Mouse (Mus musculus) cerebellum, adult 9-10 months (tissue): ENCODE results near the gene Fgd3.
A peak's percentile ranks its signal among the peaks of the same experiment; 100 is the strongest.

ENCODE experiments used
- DNase-seq: peaks from one replicate; pipeline ENCODE4 v3.0.0; 2022

Fgd3 gene

GRCm38 (mm10) chr13:49247740-49248466 is 72.2 kb downstream of the Fgd3 start:
- DNase-seq: no peak

GRCm38 (mm10) chr13:49247232-49247739 is 72.8 kb downstream of the Fgd3 start:
- no peak for DNase-seq

GRCm38 (mm10) chr13:49246626-49247025 is 73.5 kb downstream of the Fgd3 start:
- no peak for DNase-seq

GRCm38 (mm10) chr13:49246011-49246410 is 74.1 kb downstream of the Fgd3 start:
- DNase-seq: no peak

- no peak for DNase-seq
Observed at GRCm38 (mm10) chr13:49245251-49245650, 74.9 kb downstream of the Fgd3 start.

GRCm38 (mm10) chr13:49243492-49243891 is 76.6 kb downstream of the Fgd3 start:
- no peak for DNase-seq

- DNase-seq: no peak
Observed at GRCm38 (mm10) chr13:49242321-49243065, 77.6 kb downstream of the Fgd3 start.

GRCm38 (mm10) chr13:49238737-49239136 is 81.4 kb downstream of the Fgd3 start:
- no peak for DNase-seq

GRCm38 (mm10) chr13:49237617-49238016 is 82.5 kb downstream of the Fgd3 start:
- DNase-seq: no peak

GRCm38 (mm10) chr13:49234711-49235110 is 85.4 kb downstream of the Fgd3 start:
- no peak for DNase-seq

- no peak for DNase-seq
Observed at GRCm38 (mm10) chr13:49233792-49234572, 86.1 kb downstream of the Fgd3 start.

GRCm38 (mm10) chr13:49225633-49226032 is 94.5 kb downstream of the Fgd3 start:
- DNase-seq: no peak

- no peak for DNase-seq
Observed at GRCm38 (mm10) chr13:49225159-49225558, 95.0 kb downstream of the Fgd3 start.

GRCm38 (mm10) chr13:49224729-49225128 is 95.4 kb downstream of the Fgd3 start:
- DNase-seq: no peak

GRCm38 (mm10) chr13:49224314-49224713 is 95.8 kb downstream of the Fgd3 start:
- no peak for DNase-seq

GRCm38 (mm10) chr13:49220912-49221311 is 99.2 kb downstream of the Fgd3 start:
- DNase-seq: no peak

GRCm38 (mm10) chr13:49219367-49219766 is 100.7 kb downstream of the Fgd3 start:
- DNase-seq: no peak

- no peak for DNase-seq
Observed at GRCm38 (mm10) chr13:49218651-49219050, 101.5 kb downstream of the Fgd3 start.

GRCm38 (mm10) chr13:49216808-49217561 is 103.1 kb downstream of the Fgd3 start:
- DNase-seq: no peak

- DNase-seq: no peak
Observed at GRCm38 (mm10) chr13:49216220-49216552, 103.9 kb downstream of the Fgd3 start.

GRCm38 (mm10) chr13:49215504-49216219 is 104.4 kb downstream of the Fgd3 start, which contains the start of gene Card19:
Gene Card19, minus strand, starts transcription at chr13:49216037.
- DNase-seq: peak; percentile 92

- peak; percentile 61 for DNase-seq
Observed at GRCm38 (mm10) chr13:49215128-49215503, 105.0 kb downstream of the Fgd3 start.
